Mouse (Mus musculus) small intestine, adult 2 months (tissue): Measurements from ENCODE around the gene Cmah.

ENCODE experiments used
- CTCF ChIP-seq: fragments of 200-500 bp; IDR thresholded peaks from 2 replicates; pipeline ENCODE4 v1.5.1; 2012; ENCODE audit warnings: low read depth, mild to moderate bottlenecking, control low read depth, inconsistent platforms, low read length, moderate library complexity, mixed read lengths; ENCODE audit not compliant: insufficient replicate concordance, insufficient read length; ENCODE audit errors: extremely low read depth
- POLR2A ChIP-seq: fragments of 200-500 bp; IDR thresholded peaks from 2 replicates; pipeline ENCODE4 v1.6.1; 2012; ENCODE audit warnings: low read depth, mild to moderate bottlenecking, control low read depth, inconsistent platforms, low read length, moderate library complexity

DNA sequence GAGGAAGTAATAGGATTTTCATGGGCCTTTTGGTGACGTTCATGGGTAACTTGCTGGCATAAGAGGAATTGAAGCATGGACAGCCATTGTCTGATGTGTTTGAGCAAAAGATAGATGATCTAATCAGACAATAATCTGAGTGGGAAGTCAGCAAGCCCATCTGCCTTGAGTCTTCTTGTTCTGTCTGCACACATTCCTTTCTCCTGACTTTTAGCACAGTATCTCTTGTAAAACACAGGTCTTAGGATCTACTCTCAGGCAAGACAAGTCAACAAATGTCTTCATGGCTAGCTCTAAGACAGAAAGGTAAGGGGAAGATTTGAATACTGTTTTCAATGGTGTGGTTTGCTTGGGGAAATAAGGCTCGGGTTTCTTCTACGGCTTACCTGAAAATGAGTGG lies 70.0 kb downstream of the Cmah start:
- TF ChIP-seq POLR2A: no peak
- no peak for TF ChIP-seq CTCF
